Mouse (Mus musculus) small intestine, adult 2 months (tissue): ENCODE data around the gene Mad1l1. TPM values are rescaled to one million over a fixed set of nuclear protein-coding genes. Genes with fewer than 3 reads are reported as not detected.

Source experiments
- H3K27ac ChIP-seq: fragments of 200-500 bp; 2 replicates; pipeline ENCODE4 v1.5.1; 2012; ENCODE audit warnings: low read depth, low read length, control low read depth, inconsistent platforms; ENCODE audit not compliant: insufficient read depth
- H3K27me3 ChIP-seq: fragments of 200-500 bp; 2 replicates; pipeline ENCODE4 v1.6.1; 2012; ENCODE audit warnings: mild to moderate bottlenecking, moderate library complexity, low read length, inconsistent platforms; ENCODE audit not compliant: control insufficient read depth, insufficient read depth
- H3K36me3 ChIP-seq: fragments of 200-500 bp; 2 replicates; pipeline ENCODE4 v1.6.1; 2012; ENCODE audit warnings: mild to moderate bottlenecking, low read length, control low read depth, inconsistent platforms; ENCODE audit not compliant: control insufficient read depth, insufficient read depth
- H3K4me1 ChIP-seq: fragments of 200-500 bp; 2 replicates; pipeline ENCODE4 v1.6.1; 2012; ENCODE audit warnings: low read length, inconsistent platforms, mixed read lengths; ENCODE audit not compliant: control insufficient read depth, insufficient read depth, insufficient read length
- H3K4me3 ChIP-seq: fragments of 200-500 bp; 2 replicates; pipeline ENCODE4 v1.5.1; 2012; ENCODE audit warnings: low read depth, mild to moderate bottlenecking, control low read depth, inconsistent platforms, low read length, moderate library complexity
- CTCF ChIP-seq: fragments of 200-500 bp; IDR thresholded peaks from 2 replicates; pipeline ENCODE4 v1.5.1; 2012; ENCODE audit warnings: low read depth, mild to moderate bottlenecking, control low read depth, inconsistent platforms, low read length, moderate library complexity, mixed read lengths; ENCODE audit not compliant: insufficient replicate concordance, insufficient read length; ENCODE audit errors: extremely low read depth
- POLR2A ChIP-seq: fragments of 200-500 bp; IDR thresholded peaks from 2 replicates; pipeline ENCODE4 v1.6.1; 2012; ENCODE audit warnings: low read depth, mild to moderate bottlenecking, control low read depth, inconsistent platforms, low read length, moderate library complexity
- WGBS: fragments of 180-500 bp; shearing (Covaris S2); methylation state at CpG from one replicate; pipeline ENCODE4 v1.1.7; 2018; 5-methylcytosine and 5-hydroxymethylcytosine counted together
- polyA plus RNA-seq: library from polyadenylated mRNA; depleted of rRNA; stranded (reverse); fragments of >200 nt; gene quantifications from 2 replicates; pipeline ENCODE4 v1.2.3, GENCODE M21; 2012

Gene Mad1l1
- polyA plus RNA-seq, 1 experiment: 22.9 TPM

GRCm38 (mm10) chr5:140055431-140055830, 265.9 kb downstream of the Mad1l1 start:
- no peak for TF ChIP-seq POLR2A
- no peak for TF ChIP-seq CTCF
- 83% methylated on average over 3 of the region's 3 CpGs for WGBS
- Histone ChIP-seq H3K27me3 (no peaks in the 10 kb centered on the region), H3K4me3 (no peak overlapping the region), H3K4me1 (no peaks in the 10 kb centered on the region), H3K27ac (no peak overlapping the region), H3K36me3 (no peaks in the 10 kb centered on the region)

GRCm38 (mm10) chr5:140053626-140054025, 267.7 kb downstream of the Mad1l1 start:
- Histone ChIP-seq H3K27me3 (no peaks in the 10 kb centered on the region), H3K27ac (no peak overlapping the region), H3K4me3 (no peak overlapping the region), H3K36me3 (no peaks in the 10 kb centered on the region), H3K4me1 (no peaks in the 10 kb centered on the region)
- TF ChIP-seq POLR2A: no peak
- TF ChIP-seq CTCF: no peak
- WGBS: 84% methylated on average over 3 of the region's 3 CpGs

- WGBS: 92% methylated on average over 3 of the region's 3 CpGs
- peaks cover 3% of the 10 kb centered on the region; the same call in 1 of the 2 replicates for H3K4me1 ChIP-seq
- no peaks in the 10 kb centered on the region for H3K36me3 ChIP-seq
- no peaks in the 10 kb centered on the region for H3K27me3 ChIP-seq
- TF ChIP-seq POLR2A (no peak), CTCF (no peak)
- no peak overlapping the region for H3K4me3 ChIP-seq
- H3K27ac ChIP-seq: no peak overlapping the region
These were observed 268.9 kb downstream of the Mad1l1 start for GRCm38 (mm10) chr5:140052405-140052804.

- TF ChIP-seq POLR2A (no peak), CTCF (no peak)
- 32% methylated on average over 2 of the region's 2 CpGs for WGBS
These were observed 275.9 kb downstream of the Mad1l1 start for GRCm38 (mm10) chr5:140045453-140045852.

GRCm38 (mm10) chr5:140043002-140043401, 278.4 kb downstream of the Mad1l1 start:
- Histone ChIP-seq H3K4me1 (peaks cover 19% of the 10 kb centered on the region), H3K27ac (no peak overlapping the region), H3K36me3 (no peaks in the 10 kb centered on the region), H3K4me3 (no peak overlapping the region), H3K27me3 (no peaks in the 10 kb centered on the region)
- no peak for TF ChIP-seq POLR2A
- no peak for TF ChIP-seq CTCF
- WGBS: 92% methylated on average over 1 of the region's 1 CpGs

More at GRCm38 (mm10) chr5:140045453-140045852, 275.9 kb downstream of the Mad1l1 start:
- Histone ChIP-seq H3K27me3 (no peaks in the 10 kb centered on the region), H3K4me3 (no peak overlapping the region), H3K27ac (no peak overlapping the region), H3K36me3 (no peaks in the 10 kb centered on the region), H3K4me1 (peaks cover 22% of the 10 kb centered on the region)

GRCm38 (mm10) chr5:140042002-140042611, 279.2 kb downstream of the Mad1l1 start:
- H3K27me3 ChIP-seq: no peaks in the 10 kb centered on the region
- no peaks in the 10 kb centered on the region for H3K36me3 ChIP-seq
- H3K27ac ChIP-seq: no peak overlapping the region
- 60% methylated on average over 3 of the region's 3 CpGs for WGBS
- H3K4me1 ChIP-seq: peaks cover 19% of the 10 kb centered on the region
- TF ChIP-seq POLR2A: no peak
- no peak for TF ChIP-seq CTCF
- no peak overlapping the region for H3K4me3 ChIP-seq

- TF ChIP-seq POLR2A: no peak
- TF ChIP-seq CTCF: no peak
- H3K27ac ChIP-seq: no peak overlapping the region
- no peak overlapping the region for H3K4me3 ChIP-seq
- H3K27me3 ChIP-seq: no peaks in the 10 kb centered on the region
- 30% methylated on average over 3 of the region's 3 CpGs for WGBS
- H3K4me1 ChIP-seq: peaks cover 16% of the 10 kb centered on the region
- H3K36me3 ChIP-seq: no peaks in the 10 kb centered on the region
These were observed 280.3 kb downstream of the Mad1l1 start for GRCm38 (mm10) chr5:140041055-140041454.

GRCm38 (mm10) chr5:140037587-140038233, 283.6 kb downstream of the Mad1l1 start:
- WGBS: 79% methylated on average over 6 of the region's 6 CpGs
- H3K27me3 ChIP-seq: no peaks in the 10 kb centered on the region

More at GRCm38 (mm10) chr5:140037587-140038233, 283.6 kb downstream of the Mad1l1 start:
- no peak overlapping the region for H3K4me3 ChIP-seq
- no peak overlapping the region for H3K27ac ChIP-seq
- peaks cover 19% of the 10 kb centered on the region for H3K4me1 ChIP-seq
- H3K36me3 ChIP-seq: no peaks in the 10 kb centered on the region
- TF ChIP-seq POLR2A (no peak), CTCF (no peak)
